Mouse (Mus musculus): ENCODE data around the gene Cyp27a1.

The Cyp27a1 gene

GRCm38 (mm10) chr1:74771931-74772620 is 58.7 kb downstream of the Cyp27a1 start:
- no peak for DNase-seq (ENCODE audit: low read depth, low spot score)

GRCm38 (mm10) chr1:74773136-74773535 is 59.8 kb downstream of the Cyp27a1 start:
- peak; percentile 80 for DNase-seq (ENCODE audit: low read depth, low spot score)

- no peak for DNase-seq (ENCODE audit: low read depth, low spot score)
Observed at GRCm38 (mm10) chr1:74774062-74774461, 60.7 kb downstream of the Cyp27a1 start.

GRCm38 (mm10) chr1:74775816-74776215 is 62.4 kb downstream of the Cyp27a1 start:
- DNase-seq (ENCODE audit: low read depth, low spot score): no peak

GRCm38 (mm10) chr1:74778934-74779486 is 65.6 kb downstream of the Cyp27a1 start:
- DNase-seq (ENCODE audit: low read depth, low spot score): no peak

GRCm38 (mm10) chr1:74782045-74782444 is 68.7 kb downstream of the Cyp27a1 start:
- DNase-seq (ENCODE audit: low read depth, low spot score): no peak

- DNase-seq (ENCODE audit: low read depth, low spot score): no peak
Observed at GRCm38 (mm10) chr1:74783554-74783953, 70.2 kb downstream of the Cyp27a1 start.

GRCm38 (mm10) chr1:74784041-74784759 is 70.8 kb downstream of the Cyp27a1 start:
- DNase-seq (ENCODE audit: low read depth, low spot score): peak; percentile 40
